Mouse (Mus musculus): Measurements from ENCODE around the gene Agpat3.

GRCm38 (mm10) chr10:78290730-78291535 is 61.4 kb downstream of the Agpat3 start:
- TF ChIP-seq CTCF (IDR thresholded peaks at IDR 0.05; ENCODE audit: low read depth) (no peak), EP300 (IDR thresholded peaks at IDR 0.05; ENCODE audit: low read depth) (no peak)
